Mouse (Mus musculus): ENCODE measurements at regions not wholly inside any gene's neighbourhood (a gene's known extent, or its start where the extent isn't known, plus 50 kb on each side); places are given as distances from the start of the nearest gene placed in this dataset.

DNA sequence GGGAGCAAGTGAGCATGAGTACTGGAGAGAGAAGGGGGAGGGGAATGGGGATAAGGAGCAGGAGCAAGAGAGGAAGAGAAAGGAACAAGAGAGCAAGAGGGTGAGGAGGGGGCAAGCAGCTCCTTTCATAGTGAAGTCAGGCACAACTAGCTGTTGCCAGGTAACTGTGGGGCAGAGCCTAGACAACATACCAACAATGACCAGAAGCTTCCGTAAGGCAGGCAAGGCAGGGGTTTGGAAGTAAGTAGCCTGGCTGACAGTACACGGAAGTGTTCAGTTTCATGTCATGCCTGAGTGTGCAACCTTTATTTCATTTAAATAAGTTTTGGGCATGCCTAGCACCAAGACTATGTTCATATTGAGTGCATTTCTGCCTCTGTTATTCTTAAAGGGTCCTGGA, 160.5 kb upstream of the Jun start:
- Histone ChIP-seq H3K4me1 (ENCODE audit: control insufficient read depth, insufficient read depth, low read length) (no peaks in the 10 kb centered on the region), H3K27ac (ENCODE audit: insufficient read depth, low read depth, low read length) (no peak overlapping the region), H3K4me3 (ENCODE audit: insufficient read depth, low read depth, low read length) (no peak overlapping the region)
- TF ChIP-seq POLR2A (IDR thresholded peaks at IDR 0.05; ENCODE audit: insufficient read depth, low read depth, low read length) (no peak), CTCF (IDR thresholded peaks at IDR 0.05; ENCODE audit: insufficient read depth, low read depth, low read length) (no peak)
- 90% methylated on average over 2 of the region's 2 CpGs for WGBS

DNA sequence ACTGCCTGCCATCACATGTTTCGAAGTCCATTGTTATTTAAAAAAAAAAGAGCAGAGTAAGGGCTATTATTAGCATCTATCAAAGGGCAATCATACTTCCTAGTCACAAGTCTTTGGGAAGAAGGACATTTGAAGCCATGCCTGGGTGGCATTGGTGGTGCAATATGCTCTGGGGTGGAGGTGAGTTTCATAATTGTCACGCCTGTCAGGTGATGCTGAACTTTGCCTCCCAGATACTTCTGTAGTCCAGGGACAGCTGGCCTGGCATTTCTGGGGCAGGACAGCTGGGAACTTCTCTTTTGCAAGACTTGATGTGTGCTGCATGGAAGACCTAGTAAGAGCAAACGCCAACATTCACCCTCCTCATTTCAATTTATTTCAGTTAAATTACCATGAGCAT, 161.0 kb upstream of the Jun start:
- TF ChIP-seq POLR2A (IDR thresholded peaks at IDR 0.05; ENCODE audit: insufficient read depth, low read depth, low read length), result no peak
- TF ChIP-seq CTCF (IDR thresholded peaks at IDR 0.05; ENCODE audit: insufficient read depth, low read depth, low read length), result no peak
- 87% methylated on average over 3 of the region's 3 CpGs for WGBS
- no peaks in the 10 kb centered on the region for H3K4me1 ChIP-seq (ENCODE audit: control insufficient read depth, insufficient read depth, low read length)

DNA sequence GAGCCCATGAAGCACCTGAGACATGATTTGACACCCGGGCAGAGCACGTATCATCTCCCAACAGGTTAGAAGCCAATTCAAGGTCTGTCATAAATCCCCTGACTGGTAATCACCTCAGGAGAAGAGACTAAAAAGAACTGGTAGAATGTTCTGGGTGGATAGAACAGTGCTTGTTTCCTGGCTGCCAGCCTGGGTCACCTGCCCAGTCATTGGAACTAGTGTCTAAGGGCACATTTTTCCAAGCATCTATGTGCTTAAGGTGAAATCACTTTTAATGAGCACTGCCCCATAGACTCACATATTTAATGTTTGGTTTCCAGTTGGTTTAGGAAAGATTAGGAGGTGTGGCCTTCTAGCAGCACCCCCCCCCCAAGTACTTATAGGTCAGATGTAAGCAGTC, 162.0 kb upstream of the Jun start:
- TF ChIP-seq CTCF (IDR thresholded peaks at IDR 0.05; ENCODE audit: insufficient read depth, low read depth, low read length) (no peak), POLR2A (IDR thresholded peaks at IDR 0.05; ENCODE audit: insufficient read depth, low read depth, low read length) (no peak)
- H3K27ac ChIP-seq (ENCODE audit: insufficient read depth, low read depth, low read length), result no peak overlapping the region
- no peak overlapping the region for H3K4me3 ChIP-seq (ENCODE audit: insufficient read depth, low read depth, low read length)
- WGBS, result 99% methylated on average over 2 of the region's 2 CpGs
- no peaks in the 10 kb centered on the region for H3K4me1 ChIP-seq (ENCODE audit: control insufficient read depth, insufficient read depth, low read length)

More for the DNA sequence above, 161.0 kb upstream of the Jun start:
- Histone ChIP-seq H3K4me3 (ENCODE audit: insufficient read depth, low read depth, low read length) (no peak overlapping the region), H3K27ac (ENCODE audit: insufficient read depth, low read depth, low read length) (no peak overlapping the region)

DNA sequence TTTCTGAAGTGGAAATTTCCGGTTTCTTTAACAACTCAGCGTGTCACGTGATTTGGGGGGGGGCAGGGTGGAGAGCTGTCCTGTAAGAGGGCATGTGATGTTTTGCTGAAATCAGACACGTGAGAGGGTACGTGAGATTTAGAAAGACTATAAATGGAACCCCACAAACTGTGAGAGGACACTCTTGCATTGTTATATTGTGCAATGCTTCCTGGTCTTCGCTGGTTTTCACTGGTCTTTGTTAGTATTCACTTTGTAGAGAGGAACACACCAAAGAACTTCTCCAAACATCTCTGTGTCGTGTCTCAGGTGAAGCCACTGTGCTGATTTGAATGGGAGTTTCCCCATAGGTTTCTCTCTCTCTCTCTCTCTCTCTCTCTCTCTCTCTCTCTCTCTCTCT, 163.2 kb upstream of the Jun start:
- no peak for TF ChIP-seq CTCF (IDR thresholded peaks at IDR 0.05; ENCODE audit: insufficient read depth, low read depth, low read length)
- no peak for TF ChIP-seq POLR2A (IDR thresholded peaks at IDR 0.05; ENCODE audit: insufficient read depth, low read depth, low read length)
- WGBS, result 92% methylated on average over 7 of the region's 7 CpGs
- Histone ChIP-seq H3K4me1 (ENCODE audit: control insufficient read depth, insufficient read depth, low read length) (no peaks in the 10 kb centered on the region), H3K27ac (ENCODE audit: insufficient read depth, low read depth, low read length) (no peak overlapping the region), H3K4me3 (ENCODE audit: insufficient read depth, low read depth, low read length) (no peak overlapping the region)

GRCm38 (mm10) chr4:95230461-95230860, 178.4 kb upstream of the Jun start:
- Histone ChIP-seq H3K4me3 (ENCODE audit: insufficient read depth, low read depth, low read length) (no peak overlapping the region), H3K4me1 (ENCODE audit: control insufficient read depth, insufficient read depth, low read length) (no peaks in the 10 kb centered on the region), H3K27ac (ENCODE audit: insufficient read depth, low read depth, low read length) (no peak overlapping the region)
- TF ChIP-seq POLR2A (IDR thresholded peaks at IDR 0.05; ENCODE audit: insufficient read depth, low read depth, low read length), result no peak
- no peak for TF ChIP-seq CTCF (IDR thresholded peaks at IDR 0.05; ENCODE audit: insufficient read depth, low read depth, low read length)
- 70% methylated on average over 1 of the region's 1 CpGs for WGBS

DNA sequence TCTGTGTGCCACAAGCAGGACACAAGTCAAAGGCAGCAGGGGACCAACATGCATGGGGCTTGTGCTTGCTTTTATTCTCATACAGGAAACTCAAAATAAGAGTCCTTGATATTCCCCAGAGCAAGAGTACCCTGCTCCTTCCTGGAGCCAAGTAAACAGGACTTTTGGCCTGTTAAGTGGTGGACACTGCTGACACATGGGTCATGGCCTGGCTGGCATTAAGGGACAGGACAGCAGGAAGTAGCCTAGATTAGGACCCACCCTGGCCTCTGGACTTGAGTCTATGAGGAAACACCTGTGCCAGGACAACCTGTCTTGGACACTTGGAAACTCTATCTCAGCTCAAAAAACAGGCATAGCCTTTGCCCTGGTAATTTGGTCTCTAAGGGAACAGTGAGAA, 181.0 kb upstream of the Jun start:
- H3K27ac ChIP-seq (ENCODE audit: insufficient read depth, low read depth, low read length), result no peak overlapping the region
- H3K4me3 ChIP-seq (ENCODE audit: insufficient read depth, low read depth, low read length), result no peak overlapping the region
- TF ChIP-seq CTCF (IDR thresholded peaks at IDR 0.05; ENCODE audit: insufficient read depth, low read depth, low read length) (no peak), POLR2A (IDR thresholded peaks at IDR 0.05; ENCODE audit: insufficient read depth, low read depth, low read length) (no peak)
- H3K4me1 ChIP-seq (ENCODE audit: control insufficient read depth, insufficient read depth, low read length), result no peaks in the 10 kb centered on the region

GRCm38 (mm10) chr4:95234030-95234555, 182.1 kb upstream of the Jun start:
- TF ChIP-seq POLR2A (IDR thresholded peaks at IDR 0.05; ENCODE audit: insufficient read depth, low read depth, low read length) (no peak), CTCF (IDR thresholded peaks at IDR 0.05; ENCODE audit: insufficient read depth, low read depth, low read length) (no peak)
- H3K27ac ChIP-seq (ENCODE audit: insufficient read depth, low read depth, low read length), result no peak overlapping the region
- WGBS, result 87% methylated on average over 2 of the region's 2 CpGs
- H3K4me3 ChIP-seq (ENCODE audit: insufficient read depth, low read depth, low read length), result no peak overlapping the region
- H3K4me1 ChIP-seq (ENCODE audit: control insufficient read depth, insufficient read depth, low read length), result no peaks in the 10 kb centered on the region

DNA sequence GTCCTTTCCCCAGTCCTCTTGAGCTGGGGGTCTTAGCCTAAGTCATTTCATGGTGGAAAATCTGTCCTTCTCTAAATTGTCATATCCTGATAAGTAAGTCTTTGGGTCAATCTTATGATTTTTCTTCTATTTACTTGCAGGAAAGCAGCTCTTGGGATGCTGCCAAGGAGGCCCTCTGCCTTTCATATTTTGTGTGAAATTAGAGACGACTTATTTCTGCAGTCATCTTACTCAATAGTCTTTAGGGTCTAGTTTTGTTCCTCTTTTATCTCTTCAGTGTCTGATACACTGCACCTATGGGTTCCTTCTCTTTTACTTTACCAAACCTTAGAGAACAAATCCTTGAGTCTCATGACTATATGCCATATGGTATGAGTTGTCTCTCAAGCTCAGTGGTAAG, 196.0 kb upstream of the Jun start:
- Histone ChIP-seq H3K4me1 (ENCODE audit: control insufficient read depth, insufficient read depth, low read length) (no peaks in the 10 kb centered on the region), H3K4me3 (ENCODE audit: insufficient read depth, low read depth, low read length) (no peak overlapping the region), H3K27ac (ENCODE audit: insufficient read depth, low read depth, low read length) (no peak overlapping the region)
- no peak for TF ChIP-seq POLR2A (IDR thresholded peaks at IDR 0.05; ENCODE audit: insufficient read depth, low read depth, low read length)
- TF ChIP-seq CTCF (IDR thresholded peaks at IDR 0.05; ENCODE audit: insufficient read depth, low read depth, low read length), result no peak
- WGBS, result 71% methylated on average over 1 of the region's 1 CpGs

GRCm38 (mm10) chr4:95249031-95249430, 197.0 kb upstream of the Jun start:
- TF ChIP-seq CTCF (IDR thresholded peaks at IDR 0.05; ENCODE audit: insufficient read depth, low read depth, low read length), result no peak
- TF ChIP-seq POLR2A (IDR thresholded peaks at IDR 0.05; ENCODE audit: insufficient read depth, low read depth, low read length), result no peak
- H3K27ac ChIP-seq (ENCODE audit: insufficient read depth, low read depth, low read length), result no peak overlapping the region
- no peak overlapping the region for H3K4me3 ChIP-seq (ENCODE audit: insufficient read depth, low read depth, low read length)
- H3K4me1 ChIP-seq (ENCODE audit: control insufficient read depth, insufficient read depth, low read length), result no peaks in the 10 kb centered on the region
- WGBS, result 91% methylated on average over 4 of the region's 4 CpGs

DNA sequence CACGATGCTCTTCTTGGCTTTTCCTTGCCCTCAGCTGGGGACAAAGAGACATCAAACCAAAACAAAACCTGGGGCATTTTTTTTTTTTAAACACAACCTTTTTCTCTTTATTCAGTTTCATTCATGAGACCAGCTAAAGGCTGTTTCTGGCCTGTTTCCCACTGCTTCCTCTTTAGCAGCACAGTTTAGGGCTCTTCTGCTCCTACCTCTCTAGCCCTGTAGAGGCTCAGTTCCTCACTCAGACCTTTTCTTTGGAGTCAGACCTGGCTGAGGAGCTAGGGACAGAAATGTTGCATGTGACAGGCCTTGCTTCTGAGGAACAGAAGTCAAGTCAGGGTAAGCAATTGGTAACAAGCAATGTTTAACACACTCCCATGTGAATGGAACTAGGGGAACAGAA, 198.1 kb upstream of the Jun start:
- no peak overlapping the region for H3K4me3 ChIP-seq (ENCODE audit: insufficient read depth, low read depth, low read length)
- WGBS, result 29% methylated on average over 1 of the region's 1 CpGs
- H3K27ac ChIP-seq (ENCODE audit: insufficient read depth, low read depth, low read length), result no peak overlapping the region
- H3K4me1 ChIP-seq (ENCODE audit: control insufficient read depth, insufficient read depth, low read length), result no peaks in the 10 kb centered on the region
- no peak for TF ChIP-seq CTCF (IDR thresholded peaks at IDR 0.05; ENCODE audit: insufficient read depth, low read depth, low read length)
- no peak for TF ChIP-seq POLR2A (IDR thresholded peaks at IDR 0.05; ENCODE audit: insufficient read depth, low read depth, low read length)

Measured in olfactory bulb, adult 2 months (tissue).